Mouse (Mus musculus) cortical plate, adult 2 months (tissue): ENCODE measurements at regions not wholly inside any gene's neighbourhood (a gene's known extent, or its start where the extent isn't known, plus 50 kb on each side); places are given as distances from the start of the nearest gene placed in this dataset.

ENCODE experiments used
- CTCF ChIP-seq: fragments of 200-500 bp; IDR thresholded peaks from 2 replicates; pipeline ENCODE4 v1.5.1; 2011; ENCODE audit warnings: mild to moderate bottlenecking, control low read depth, low read length; ENCODE audit not compliant: insufficient read depth; ENCODE audit errors: extremely low read depth
- POLR2A ChIP-seq: fragments of 200-500 bp; IDR thresholded peaks from 2 replicates; pipeline ENCODE4 v1.6.1; 2011; ENCODE audit warnings: mild to moderate bottlenecking, low read length, control low read depth; ENCODE audit not compliant: insufficient read depth; ENCODE audit errors: extremely low read depth

GRCm38 (mm10) chr10:68867361-68867760 lies 143.9 kb downstream of the Tmem26 start:
- TF ChIP-seq POLR2A (no peak), CTCF (no peak)
